Mouse (Mus musculus): ENCODE measurements around the gene Ddn.
A peak's percentile ranks its signal among the peaks of the same experiment; 100 is the strongest.

Ddn gene

GRCm38 (mm10) chr15:98772511-98773211 lies 36.6 kb downstream of the Ddn start:
- DNase-seq = peak; percentile 19

- DNase-seq = no peak
Observed at GRCm38 (mm10) chr15:98771813-98772425, 37.4 kb downstream of the Ddn start.

GRCm38 (mm10) chr15:98768259-98768658 lies 41.0 kb downstream of the Ddn start:
- DNase-seq = no peak

GRCm38 (mm10) chr15:98765929-98766328 lies 43.4 kb downstream of the Ddn start:
- no peak for DNase-seq

GRCm38 (mm10) chr15:98762670-98763529 lies 46.4 kb downstream of the Ddn start, which contains the start of gene Arf3:
TSS of gene Arf3 (minus strand) at chr15:98763214.
- peak; percentile 95 for DNase-seq

- peak; percentile 79 for DNase-seq
Observed at GRCm38 (mm10) chr15:98762201-98762621, 47.1 kb downstream of the Ddn start.

GRCm38 (mm10) chr15:98754125-98754524 lies 55.2 kb downstream of the Ddn start:
- DNase-seq = no peak

All from kidney, adult 9 months (tissue).